Mouse (Mus musculus) erythroblast, adult 5-6 weeks (primary cell): ENCODE data around the gene Trcg1. TPM values are rescaled to one million over a fixed set of nuclear protein-coding genes. Genes with fewer than 3 reads are reported as not detected.

ENCODE experiments used
- ATAC-seq: replicated peaks from 2 replicates; pipeline ENCODE4 v1.8.0; 2016; ENCODE audit warnings: moderate number of reproducible peaks, mild to moderate bottlenecking, moderate TSS enrichment, inconsistent platforms; ENCODE audit not compliant: poor library complexity, low FRiP score, severe bottlenecking
- total RNA-seq, 2 experiments: library from RNA; stranded (forward) in 1 of 2; stranded (reverse) in 1 of 2; fragments of 150-400 nt in 1 of 2; fragments of 200-764, 138-1000 nt in 1 of 2; gene quantifications; 2 replicates each; pipeline versions ENCODE4 v1.2.3 to v1.2.4; 2015 to 2017; ENCODE audit warnings: low replicate concordance in 2 of 2

Trcg1 gene
- total RNA-seq, 2 experiments from 2014 or later, result not detected

DNA sequence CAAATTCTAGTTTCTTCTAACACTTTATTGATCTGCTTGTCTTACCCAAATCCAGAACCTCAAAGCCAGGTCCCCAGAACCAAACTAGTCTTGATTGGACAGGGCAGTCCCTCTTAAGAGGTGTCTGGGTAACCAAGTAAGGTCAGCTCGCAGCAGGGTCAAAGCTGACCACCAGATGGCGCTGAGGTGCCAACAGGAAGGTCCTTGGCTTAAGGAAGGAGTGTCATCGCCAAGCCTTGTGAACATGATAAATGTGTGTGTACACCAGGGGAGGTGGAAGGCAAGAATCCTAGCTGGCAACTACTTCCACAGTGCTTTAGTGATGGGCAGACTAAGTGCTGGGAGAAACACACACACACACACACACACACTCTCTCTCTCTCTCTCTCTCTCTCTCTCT, 23.4 kb downstream of the Trcg1 start:
- ATAC-seq, result peak; percentile 64

DNA sequence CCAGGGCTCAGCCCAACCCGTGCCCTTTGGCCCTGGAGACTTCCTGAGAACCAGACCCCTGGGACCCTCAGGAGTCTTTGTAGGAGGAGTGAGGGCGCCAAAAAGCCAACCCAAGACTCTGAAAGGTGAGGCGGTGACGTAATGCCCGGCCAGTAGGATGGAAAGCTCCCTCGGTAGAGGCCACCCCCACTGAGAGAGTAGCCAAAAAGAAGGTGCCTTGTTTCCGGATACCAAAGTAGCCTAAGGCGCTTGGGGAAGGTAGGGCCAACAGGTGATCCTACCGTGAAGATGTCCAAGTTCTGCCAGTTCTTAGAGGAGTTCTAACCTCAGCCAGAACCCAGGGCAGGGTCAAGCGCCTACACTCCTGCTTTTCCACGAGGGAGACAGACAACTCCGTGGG, 24.6 kb downstream of the Trcg1 start:
- ATAC-seq, result peak; percentile 58

DNA sequence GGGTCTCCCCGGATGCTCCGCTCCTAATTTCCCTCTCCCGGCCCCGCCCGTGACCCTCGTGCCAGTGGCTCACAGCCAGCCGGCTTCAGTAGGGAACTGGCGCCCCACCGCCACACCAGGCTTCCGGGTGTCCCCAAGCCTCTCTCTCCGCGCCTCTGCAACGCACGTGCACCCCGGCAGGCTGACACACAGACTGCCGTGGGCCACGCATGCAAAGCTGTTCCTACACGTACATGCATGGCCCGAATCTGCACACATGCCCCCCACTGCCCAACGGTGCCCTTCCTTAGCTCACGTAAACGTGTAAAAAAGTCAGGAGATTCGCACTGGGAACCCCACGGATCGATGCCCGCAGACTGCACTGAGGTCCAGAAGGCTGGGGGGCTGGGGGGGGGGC, 25.2 kb downstream of the Trcg1 start:
- ATAC-seq, result peak; percentile 42

DNA sequence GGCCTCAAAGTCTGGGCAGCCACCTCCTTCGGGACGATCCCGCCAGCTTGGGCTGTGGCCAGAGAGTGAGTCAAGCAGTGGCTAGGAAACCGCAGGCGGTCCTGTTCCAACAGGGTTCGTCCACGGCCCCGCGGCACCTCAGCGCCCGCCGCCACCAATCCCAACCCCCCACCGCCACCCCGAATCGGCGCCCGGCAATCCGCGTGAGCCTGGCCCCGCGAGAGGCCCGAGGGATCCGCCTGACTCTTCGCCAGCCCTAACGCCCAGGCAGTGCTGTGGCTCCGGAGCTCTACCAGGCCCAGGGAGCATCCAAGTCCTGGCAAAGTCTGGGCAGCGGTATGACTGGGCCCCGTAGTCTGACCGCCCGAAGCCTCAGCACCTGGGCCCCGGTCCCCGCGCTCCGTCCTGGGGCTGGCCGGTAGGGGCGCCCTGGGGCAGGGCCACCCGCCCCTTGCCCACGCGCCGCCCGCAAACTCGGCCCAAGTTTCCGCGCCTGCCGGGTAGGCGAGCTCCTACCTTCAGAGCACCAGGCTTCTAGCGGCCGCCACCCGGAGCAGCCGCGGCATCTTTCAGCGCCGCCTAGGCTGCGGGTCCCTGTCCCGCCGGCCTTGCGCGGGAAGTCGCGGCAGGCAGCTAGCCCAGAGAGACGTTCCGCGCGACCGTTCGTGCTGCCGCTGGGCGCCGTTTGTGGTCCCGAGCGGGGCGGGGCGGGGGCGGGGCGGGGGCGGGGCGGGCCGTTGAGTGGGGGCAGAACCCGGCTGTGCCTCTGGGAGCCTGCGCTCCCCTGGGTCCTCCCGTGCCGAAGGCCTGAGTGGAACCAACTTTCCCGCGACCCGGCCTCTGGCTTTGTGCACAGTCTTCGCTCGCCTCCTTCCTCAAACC, 25.8 kb downstream of the Trcg1 start, which contains the start of gene 1700017B05Rik:
TSS of gene 1700017B05Rik (minus strand) at position 700 of the 882 bp plus-strand sequence.
- peak; percentile 42 for ATAC-seq

DNA sequence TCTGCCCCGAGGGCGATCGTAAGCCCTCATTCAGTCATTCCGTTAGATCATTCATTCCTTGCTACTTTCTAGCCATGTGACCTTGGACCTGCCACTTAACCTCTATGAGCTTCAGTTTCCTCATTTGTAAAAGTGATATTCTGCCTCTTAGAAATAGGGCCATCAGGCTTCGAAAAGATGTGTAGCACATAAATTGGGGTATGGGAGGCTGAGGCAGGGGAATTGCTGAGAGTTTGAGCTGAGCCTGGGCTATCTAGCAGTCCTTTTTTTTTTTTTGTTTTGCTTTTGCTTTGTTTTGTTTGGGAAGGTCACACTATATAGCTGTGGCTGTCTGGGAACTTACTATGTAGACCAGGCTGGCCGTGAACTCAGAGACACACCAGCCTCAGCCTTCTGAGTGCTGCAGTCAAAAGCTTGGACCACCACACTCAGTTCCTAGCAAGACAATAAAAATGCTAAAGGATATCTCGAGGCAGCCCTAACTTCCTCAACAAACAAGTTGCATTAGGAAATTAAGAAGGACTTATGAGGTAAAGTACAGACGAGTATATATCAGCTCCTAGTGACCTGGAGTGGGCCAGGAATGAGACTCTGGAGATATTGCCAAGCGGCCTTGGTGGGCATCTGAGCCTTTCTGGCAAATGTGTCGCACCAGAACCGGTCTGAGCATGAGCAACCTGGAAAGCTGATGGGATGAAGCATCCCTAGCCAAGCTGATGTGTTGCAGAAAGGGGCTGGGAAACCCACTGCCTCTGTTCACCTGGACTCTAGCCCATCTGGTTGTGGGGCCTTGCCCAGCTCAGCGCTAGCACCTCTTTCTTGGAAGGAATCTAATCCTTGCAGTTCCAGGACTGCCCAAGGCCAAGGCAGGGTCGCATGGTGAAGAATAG, 26.7 kb downstream of the Trcg1 start:
- peak; percentile 10; the same call in 1 of the 2 replicates for ATAC-seq

DNA sequence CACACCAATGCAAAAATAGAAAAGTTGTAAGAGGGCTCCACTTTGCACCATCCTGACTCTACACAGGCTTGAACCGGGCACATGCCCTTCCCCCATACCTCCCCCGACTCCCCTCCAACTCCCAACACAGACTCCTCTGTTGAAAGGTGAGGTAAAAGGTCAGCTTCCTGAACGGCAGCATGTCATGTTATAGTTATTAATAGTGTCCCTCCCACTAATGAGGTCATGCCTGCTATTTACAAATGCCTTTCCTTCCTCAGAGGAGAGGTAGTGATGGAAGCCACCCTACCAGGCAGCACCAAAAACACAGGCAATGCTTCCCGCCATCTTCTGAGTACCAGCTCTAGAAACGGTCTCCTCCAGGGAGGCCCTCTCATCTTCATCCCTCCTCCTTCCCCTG, 28.8 kb downstream of the Trcg1 start:
- no peak for ATAC-seq

DNA sequence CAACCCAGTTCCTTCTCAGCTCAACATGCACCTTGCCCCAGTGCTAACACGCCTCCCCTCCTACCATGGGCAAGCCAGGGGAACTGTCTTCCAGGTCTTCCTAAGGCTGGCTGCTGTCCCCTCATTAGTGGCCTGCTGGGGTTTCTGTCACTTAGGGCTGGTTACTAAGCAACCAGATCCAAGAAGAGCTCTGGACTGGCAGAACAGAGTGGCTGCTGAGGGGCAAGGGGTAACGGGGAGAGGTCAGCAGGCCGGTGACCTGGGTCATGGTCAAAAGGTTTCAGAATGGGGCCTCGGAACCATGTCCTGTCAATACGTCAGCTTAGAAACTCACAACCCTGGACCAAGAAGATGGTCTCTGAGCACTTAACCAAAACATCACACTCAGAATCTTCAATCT, 31.1 kb downstream of the Trcg1 start:
- no peak for ATAC-seq

DNA sequence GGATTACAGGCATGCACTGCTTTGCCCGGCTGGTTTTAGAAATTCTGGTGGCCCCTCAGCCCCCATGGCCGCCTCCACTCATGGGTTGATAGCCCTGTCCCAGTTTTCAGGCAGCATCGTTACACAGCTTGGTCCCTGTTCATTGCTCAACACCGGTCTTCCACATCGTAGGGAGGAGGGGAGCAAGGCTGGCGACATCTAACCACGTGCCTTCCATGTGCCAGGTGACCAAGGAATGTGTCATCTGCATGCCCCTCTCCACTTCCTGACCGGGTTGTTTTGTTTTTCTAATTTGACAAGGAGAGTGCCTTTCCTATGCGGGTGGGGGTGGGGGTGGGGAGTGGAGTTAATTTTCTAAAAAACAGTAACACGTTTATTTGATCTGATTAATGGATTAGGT, 31.7 kb downstream of the Trcg1 start:
- no peak for ATAC-seq

DNA sequence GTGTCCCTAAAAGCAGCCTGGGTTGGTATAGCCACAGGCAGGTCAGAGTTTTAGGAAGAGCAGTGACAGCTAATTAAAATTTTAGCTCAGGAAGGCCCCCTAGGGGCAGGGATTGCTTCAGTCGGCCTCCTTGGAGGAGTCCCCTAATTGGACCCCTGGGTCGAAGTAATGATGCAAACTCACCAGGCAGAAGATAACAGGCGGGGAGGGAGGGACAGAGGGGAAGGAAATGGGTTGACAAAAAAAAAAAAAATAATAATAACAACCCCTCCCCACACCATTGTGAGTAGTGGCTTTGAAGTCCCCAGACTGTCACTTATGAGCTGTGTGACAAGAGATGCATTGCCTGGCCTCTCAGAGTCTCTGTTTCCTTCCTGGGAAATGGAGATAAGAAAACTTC, 32.2 kb downstream of the Trcg1 start:
- no peak for ATAC-seq

DNA sequence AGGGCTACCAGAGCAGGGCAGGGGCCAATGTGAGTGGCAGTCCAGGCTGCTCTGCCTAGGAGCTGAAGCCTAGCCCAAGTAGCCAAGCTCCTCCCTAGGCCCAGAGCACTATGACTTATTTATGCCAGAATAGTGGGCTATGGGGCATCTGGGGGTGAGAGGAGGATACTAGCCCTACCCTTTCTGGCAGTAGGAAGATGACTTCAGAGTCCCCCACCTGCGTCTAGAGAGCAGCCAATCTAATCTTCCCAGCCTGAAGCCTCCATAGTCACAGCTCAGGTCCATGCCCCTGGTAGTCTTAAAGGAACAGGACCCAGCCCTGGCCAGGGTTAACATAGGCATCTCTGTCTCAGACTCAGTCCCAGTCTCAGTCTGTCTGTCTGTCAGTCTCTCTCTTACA, 33.0 kb downstream of the Trcg1 start:
- no peak for ATAC-seq

DNA sequence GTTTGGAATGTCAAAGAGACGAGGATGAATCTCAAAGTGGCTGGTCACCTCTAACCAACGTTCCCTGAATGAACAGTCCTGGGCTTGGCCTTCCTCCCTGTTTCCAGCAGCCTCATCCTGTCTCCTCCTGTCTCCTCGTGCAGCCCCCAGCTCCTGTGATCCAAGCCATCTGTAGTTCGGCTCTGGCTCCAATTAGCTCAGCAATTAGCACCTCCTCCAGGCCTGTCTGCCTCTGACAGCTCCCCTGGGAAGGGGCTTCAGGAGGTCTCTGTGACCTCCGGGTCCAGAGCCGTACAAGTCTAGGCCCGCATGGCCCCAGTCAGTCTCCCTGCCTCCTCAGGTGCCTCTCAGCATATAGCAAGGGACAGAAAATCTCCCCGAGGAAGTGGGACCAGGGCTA, 34.0 kb downstream of the Trcg1 start:
- ATAC-seq, result no peak

DNA sequence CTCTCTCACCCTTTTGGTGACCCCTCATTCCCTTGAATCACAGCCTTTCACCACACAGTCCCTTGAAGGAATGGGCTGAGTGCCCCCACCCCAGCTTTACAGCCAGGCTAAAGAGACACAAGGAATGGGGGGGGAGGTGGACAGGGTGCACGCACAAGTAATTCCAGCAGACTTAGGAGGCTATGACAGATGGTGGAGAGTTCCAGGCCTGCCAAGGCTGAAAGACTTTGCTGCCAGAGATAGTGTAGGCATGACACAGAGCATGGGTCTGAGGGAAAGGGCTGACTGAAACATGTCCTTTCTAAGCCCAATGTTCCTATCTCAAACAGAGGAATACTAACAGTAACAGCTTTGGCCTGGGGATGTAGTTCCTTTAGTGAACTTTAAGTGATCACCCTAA, 34.7 kb downstream of the Trcg1 start:
- ATAC-seq, result no peak

DNA sequence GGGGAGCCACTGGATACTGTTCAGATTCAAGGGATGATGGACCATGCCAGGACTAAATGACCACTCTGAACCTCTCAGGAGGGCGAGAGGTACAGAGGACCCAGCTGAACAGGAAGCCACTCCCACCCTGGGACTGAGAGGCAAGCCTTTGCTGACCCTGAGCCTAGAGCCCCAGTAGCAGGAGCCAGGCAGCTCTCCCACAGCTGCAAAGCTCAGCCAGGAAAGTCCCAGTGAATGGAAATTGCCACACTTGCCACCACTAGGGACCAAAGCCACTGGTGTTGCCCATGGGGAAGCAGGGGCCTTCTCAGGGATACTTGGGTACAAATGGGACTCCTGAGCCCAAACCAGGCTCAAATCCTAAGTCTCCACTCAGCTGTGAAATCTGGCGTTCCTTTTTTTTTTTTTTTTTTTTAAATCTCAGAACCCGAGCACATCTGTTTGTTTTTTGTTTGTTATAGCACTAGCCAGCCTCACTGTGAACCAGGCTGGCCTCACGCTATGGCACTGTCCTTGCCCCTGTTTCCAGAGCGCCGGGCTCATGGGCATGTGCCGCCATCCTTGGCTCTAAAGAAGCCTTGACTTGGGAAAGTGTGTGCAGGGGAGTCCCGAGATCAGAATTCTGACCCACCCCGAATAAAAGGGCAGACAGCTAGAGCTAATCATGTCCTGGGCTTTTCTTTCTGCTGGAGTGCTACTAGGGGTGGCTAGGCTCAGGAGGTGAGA, 35.6 kb downstream of the Trcg1 start:
- ATAC-seq, result no peak

DNA sequence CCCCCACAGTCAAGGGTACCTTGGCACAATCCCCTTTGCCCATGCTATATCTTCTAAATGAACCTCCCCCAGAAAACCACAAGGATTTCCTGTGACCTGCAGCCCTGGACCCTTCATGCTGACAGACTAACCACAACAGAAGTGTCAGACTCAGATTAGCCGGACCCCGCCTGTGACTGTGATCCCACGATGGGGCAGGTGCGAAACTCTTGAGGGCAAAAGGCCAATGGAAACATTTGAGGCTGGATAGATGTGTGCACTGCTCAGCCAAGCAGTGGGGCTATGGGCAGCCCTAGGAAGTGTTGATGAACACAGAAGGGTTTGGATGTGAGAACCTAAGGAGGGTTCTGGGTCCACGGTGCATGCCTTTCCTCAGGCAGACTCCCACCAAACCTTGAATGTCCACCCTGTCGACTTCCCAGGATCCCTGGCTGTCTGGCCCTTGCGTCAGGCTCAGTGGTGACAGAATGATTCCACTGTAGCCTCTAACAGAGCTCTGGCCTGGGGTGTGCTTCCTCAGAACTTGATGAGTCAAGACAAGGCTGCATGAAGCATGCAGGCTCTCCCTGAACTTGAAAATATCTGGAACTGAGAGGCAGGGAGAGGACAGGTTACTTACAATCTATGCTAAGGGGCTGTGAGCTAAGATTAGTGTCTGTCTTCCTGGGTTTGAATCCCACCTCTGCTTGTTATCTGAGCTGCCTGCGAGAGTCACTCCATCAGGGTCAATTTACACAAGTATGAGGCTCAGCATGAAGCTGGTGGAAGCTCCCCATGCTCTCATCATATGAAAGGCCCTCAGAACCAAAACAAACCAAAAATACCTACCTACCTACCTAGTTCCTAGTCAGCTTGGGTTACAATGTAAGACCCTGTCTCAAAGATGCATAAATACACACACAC, 36.8 kb downstream of the Trcg1 start:
- ATAC-seq, result no peak

DNA sequence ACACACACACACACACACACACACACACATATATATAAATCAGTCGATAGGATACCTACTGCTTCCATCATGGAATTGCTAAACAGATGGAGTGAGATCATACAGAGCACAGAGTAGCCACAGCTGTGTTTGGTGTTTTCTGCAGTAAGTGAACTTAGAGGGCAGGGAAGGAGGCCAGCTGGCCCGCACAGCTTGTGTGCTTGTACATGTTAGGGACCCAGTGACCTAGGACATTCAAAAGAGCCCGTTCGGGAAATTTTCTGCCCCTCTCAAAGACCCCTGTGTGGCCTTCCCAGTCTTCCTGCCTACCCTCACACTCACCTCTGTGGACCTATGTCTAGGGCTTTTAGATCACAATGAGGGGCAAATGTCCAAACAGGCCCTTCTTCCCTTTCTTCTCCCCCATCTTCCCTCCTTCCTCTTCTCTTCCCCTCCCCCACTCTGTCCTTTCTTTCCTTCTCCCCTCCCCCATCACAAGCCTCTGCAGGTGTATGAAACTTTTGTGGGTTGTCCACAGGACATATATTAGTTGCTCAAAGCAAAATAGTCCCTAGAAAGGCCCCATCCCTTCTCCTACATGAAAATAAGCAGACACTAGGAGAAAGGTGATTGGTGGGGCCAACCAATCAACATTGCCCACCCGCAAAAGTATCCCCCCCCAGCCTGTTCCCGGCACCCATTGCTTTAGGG, 37.6 kb downstream of the Trcg1 start:
- ATAC-seq, result no peak

DNA sequence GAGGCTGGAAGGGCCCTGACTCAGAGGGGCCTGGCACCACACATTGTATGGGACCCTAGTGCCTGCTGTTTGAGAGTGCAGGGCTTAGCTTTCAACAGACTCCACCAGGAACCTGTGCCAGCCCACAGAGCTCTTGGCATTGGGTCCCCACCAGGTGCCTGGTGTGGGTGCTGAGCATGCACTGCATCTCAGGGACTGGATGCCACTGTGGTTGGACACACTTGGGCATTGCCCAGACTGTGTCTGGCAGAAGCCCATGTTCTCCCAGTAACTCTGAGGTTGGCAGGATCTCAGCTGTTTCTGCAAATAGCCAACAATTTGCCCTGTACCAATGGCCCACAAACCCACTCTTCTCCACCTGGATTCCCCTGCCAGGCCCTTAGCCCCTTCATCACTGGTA, 40.0 kb downstream of the Trcg1 start:
- no peak for ATAC-seq

DNA sequence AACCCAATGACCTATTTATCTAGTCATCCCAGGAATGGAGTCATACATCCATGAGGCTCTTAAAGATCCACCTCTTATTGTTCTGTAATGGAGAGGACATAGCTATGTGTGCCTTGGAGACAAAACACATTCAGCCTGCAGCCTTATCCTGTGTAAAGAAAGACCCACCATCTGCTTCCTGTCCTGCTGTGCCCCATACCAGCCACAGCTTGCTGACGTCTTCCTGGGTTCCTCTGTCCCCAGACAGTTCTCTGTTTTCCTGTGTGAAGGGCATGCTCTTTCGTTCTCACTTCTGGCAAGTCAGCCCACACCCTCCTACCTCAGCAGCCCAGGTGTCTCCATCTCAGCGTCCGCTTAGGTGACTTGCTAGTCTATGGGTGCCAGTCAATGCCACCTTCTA, 41.9 kb downstream of the Trcg1 start:
- ATAC-seq, result no peak

DNA sequence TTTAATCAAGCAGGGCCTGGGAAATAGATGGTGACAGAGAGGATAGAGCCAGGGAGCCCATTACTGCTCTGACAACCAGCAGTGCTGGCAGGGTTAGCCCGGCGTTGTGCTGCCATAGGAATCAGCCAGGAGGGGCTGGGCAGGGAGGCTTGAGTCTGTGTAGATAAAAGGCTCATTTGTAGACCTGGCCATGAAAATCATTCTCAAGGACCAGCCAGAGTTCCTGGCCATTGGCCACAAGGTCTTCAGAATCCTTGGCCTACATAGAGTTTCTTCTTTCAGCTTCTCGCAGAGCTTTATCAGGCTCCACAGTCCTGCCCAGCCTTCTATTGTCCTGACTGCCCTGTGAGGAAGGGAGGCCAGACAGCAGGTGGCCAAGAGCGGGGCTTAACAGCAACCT, 43.1 kb downstream of the Trcg1 start:
- ATAC-seq, result no peak

DNA sequence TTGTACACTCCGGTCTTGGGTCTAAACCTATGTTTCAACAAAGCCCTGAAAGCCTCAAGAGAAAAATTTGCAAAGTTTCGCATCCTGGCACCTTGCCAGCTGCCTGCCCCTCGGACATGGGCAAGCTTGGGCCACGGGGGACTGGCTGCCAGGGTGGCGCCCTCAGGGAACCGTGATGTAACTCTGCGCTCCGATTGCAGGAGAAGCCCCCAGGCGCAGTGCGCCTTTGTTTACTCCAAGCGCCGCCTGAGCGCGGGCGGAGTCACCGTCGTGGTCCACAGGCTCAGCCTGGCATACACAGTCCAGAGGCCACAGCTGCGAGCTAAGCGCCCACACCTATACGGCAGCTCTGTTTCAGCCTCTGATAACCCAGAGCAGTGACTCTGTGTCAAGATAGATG, 45.2 kb downstream of the Trcg1 start:
- peak; percentile 33; the same call in 1 of the 2 replicates for ATAC-seq
